11 mouse cellular contexts compared by ENCODE assay signal in the genomic region with DNA sequence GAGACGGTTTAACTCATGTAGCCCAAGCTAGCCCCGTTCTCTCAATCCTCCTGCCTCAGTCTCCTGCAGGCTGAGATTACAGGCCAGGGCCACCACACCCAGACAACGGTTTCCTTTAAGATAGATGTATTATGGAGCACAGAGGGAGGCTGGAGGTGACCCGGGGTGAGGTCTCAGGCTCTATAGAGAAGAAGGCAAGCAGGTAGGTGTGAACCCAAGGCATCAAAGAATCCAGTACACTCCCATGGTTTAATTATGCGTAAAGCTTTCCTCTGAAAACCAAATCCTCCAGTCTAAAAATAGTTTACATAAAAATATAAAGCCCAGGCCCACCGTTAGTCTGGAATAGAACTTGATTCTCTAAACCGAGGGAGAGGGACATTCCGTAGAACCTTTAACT.
"Had no signal": no experiment of that assay in that cellular context is flagged by ENCODE, and none has a peak within 500 bp of the region (broad histone marks: within the 10 kb centered on the region; RNA-seq: fewer than 3 reads in every experiment).

No protein-coding gene starts in this region.

- DNase-seq: right cerebral cortex, adult 18-20 months; right cerebral cortex, postnatal 14 days; right cerebral cortex, postnatal 25 days; right cerebral cortex, postnatal 4 days; spleen, adult 18-20 months; thymus, adult 18-20 months; thymus, adult 2 months; thymus, postnatal 14 days; thymus, postnatal 25 days; thymus, postnatal 36 days; thymus, postnatal 4 days had no signal
